Mouse (Mus musculus) induced T-regulatory cell, adult 2 months (primary cell): ENCODE results near the gene Slc27a3.
A peak's percentile ranks its signal among the peaks of the same experiment; 100 is the strongest.

Experiments
- DNase-seq: peaks from one replicate; pipeline ENCODE4 v3.0.0-alpha.2; 2012; ENCODE audit warnings: low read depth

Gene Slc27a3

DNA sequence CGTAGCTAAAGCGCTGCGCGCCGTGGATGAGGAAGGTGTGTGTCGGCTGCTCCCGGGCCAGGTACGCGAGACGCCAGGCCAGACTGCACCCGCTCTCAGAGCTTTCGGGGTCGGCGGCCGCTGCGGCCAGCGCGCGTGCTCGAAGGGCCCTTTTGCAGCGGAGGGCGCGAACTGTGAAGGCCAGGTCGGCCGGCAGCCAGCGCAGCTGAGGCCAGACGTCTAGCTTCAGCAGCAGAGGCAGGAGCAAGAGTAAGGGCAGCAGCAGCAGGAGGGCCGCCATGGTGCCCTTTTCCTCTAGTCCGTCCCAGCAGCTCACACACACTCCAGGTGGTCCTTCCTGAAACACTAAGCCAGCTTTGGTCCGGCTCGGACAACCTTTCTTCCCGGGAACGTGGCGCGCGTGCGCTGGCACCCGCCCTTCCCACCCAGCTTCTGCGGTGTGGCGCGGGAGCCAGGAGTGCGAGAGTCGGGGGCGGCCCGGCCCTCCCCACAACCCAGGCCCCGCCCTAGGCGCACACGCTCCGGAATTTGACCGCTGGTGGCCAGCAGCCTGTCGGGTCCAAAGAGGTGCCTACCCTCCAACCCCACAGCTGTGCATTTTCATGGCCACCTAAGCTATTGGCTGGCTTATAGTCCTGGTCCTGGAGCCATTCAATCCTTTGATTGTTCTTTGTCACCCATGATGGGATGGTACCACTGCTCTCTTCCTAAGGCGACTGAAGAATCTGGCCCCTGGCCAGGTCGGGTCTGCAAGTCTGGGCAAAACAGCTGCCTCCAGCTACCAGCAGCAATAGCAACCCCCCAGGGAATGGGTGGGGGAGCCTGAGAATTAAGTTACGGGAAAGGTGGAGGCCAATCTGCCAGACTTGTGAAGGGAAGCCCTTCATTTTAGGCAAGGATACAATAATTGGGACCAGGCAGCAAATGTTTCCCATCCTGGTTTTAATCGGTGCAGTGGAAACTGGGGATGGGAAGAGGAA is at the start of gene Slc27a3:
TSS of gene Slc27a3 (minus strand) at position 428 of the 980 bp plus-strand sequence.
- no peak for DNase-seq

DNA sequence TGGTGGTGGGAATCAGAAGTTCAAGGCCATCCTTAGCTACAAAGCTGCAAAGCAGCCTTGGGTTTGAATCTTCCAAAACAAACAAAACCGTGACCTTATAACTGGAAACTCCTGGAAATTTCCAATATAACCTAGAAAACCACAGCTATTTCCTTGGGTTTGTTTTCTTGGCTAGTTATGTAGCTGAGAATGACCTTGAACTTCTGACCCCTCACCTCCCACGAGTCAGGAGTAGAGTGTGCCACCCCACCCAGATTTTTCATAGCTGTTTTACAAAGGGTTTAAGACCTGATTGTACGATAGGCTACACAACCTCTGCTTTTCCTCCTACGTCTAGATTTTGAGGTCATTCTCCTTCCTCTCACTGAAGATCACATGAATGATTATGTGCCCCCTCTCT is 47.4 kb upstream of the Slc27a3 start:
- no peak for DNase-seq

DNA sequence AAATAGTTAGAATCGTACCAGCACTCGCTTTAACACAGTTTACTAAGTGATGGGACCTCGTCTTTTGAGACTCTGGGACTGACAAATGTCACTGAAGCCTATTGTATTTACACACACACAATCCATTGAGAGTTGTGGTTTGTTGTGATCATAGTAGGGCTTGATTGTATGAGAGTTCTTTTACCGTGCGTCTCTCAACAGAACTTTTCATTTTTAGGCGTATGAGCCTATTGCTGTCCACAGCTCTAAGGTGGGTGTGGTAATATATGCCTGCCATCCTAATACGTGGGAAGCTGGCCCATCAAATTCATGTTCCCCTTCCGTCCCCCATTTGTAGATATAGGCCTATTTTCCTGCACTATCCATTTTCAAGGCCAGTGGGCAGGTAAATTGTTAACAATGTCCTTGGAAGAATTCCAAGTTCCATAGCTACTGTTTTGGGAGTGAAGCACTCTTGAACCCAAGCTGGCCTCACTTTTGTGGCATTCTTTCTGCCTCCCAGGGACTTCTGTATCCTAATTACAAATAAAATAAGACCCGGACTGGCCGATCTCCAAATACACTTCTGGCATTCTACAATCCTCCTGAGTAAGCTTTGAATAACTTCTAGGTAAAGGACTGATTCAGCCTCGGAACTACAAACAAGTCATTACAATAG is 44.5 kb upstream of the Slc27a3 start:
- DNase-seq: no peak

DNA sequence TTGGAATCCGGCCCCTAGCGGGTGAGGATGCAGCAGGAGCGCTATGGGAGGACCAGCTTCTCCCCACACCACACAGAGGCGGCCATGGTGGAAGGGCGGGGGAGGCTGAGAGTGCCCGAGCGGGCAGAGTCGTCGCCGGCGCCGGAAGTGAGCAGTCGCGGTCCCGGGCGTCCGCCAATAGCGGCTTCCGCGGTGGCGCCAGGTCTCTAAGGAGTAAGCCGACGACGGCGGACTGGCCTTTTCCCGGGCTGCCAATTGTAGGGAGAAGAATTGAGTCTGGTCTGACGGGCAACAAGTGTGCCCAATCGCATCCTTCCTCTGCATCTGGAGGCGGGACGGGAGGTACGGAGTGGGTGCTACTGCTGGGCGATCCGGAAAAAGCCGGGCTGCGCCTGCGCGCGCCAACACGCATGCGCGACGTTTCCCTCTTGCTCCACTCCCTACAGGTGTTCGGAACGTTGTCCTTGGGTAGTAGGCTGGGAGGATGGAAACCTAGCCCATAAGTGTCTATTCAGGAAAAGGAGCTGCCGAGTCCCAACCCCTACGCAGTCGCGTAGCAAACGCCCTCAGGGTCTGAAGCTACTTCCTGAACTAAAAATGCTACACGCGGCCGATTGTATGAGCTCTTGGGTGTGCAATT is 43.8 kb upstream of the Slc27a3 start, which contains the start of gene Ints3:
TSS of gene Ints3 (minus strand) at position 242 of the 640 bp plus-strand sequence.
- DNase-seq: peak; percentile 98

DNA sequence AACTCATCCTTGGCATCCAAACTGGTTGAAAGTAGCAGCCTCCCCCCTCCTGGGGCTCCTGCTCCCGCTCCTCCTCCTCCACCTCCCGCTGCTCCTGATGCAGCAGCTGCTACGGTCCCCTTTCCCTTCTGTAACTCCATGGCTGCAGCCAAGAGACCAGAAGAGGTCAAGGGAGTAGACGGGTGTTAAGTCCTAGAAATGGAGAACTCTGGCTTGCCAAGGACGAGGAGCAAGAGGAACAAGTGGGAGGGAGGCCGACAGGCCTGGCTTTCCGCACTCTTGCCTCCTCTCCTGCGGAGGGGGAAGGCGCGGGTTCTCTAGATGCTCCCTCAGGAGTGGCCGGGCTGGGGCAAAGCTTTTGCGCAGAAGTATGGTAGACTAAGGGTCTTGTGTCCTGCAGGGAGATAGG is 43.1 kb upstream of the Slc27a3 start:
- DNase-seq: no peak

DNA sequence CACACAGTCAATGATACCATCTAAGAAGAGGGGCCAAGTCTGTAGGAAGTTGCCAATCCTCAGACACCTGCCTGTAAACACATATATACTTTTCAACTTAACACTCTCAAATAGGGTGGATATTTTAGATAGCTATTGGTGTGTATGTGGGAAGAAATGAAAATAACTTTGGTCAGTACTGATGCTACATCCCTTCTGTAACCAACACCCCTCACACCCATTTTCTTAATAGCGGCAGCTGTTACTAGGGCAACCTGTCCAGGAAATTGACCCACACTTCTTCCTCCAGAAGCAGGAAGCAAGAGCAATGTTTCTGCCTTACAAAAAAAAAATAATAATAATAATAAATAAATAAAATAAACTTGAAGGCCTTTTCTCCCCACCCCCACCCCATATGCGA is 42.6 kb upstream of the Slc27a3 start:
- peak; percentile 36 for DNase-seq

DNA sequence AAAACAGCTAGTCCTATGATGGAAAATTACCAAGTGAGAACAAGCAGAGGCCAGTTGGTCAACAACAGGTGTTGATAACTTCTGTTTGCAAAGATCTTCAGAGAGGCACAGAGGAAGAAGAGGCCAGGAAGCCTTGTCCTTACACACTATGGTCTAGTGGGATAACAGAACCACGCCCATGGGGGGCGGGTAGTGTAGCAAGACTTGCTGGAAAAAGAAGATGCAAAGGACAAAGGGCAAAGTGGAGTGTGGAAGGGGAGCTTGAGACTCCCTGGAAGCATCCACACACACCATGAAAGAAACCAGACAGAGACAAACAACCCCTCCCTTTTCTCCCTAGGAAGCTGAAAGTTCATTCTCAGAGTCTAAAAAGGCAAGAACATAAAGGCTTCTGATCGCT is 39.8 kb upstream of the Slc27a3 start:
- no peak for DNase-seq

DNA sequence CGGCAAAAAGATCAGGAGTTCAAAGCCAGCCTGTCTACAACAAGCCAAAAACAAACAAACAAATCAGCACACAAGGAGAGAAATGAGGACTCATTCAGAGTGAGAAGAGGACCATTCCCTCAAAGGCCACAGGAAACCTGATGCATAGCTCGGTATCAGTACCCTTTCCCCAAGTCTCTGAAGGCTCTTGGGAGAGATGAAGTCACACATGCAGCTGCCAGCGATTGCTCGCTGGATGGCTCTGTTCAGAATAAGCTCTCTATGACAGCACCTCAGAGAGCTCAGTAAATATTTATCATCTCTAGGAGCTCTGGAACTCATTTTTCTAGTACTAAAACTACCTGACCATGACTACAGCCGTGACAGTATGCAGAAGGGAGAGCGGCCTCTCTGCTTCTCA is 38.4 kb upstream of the Slc27a3 start:
- DNase-seq: no peak

DNA sequence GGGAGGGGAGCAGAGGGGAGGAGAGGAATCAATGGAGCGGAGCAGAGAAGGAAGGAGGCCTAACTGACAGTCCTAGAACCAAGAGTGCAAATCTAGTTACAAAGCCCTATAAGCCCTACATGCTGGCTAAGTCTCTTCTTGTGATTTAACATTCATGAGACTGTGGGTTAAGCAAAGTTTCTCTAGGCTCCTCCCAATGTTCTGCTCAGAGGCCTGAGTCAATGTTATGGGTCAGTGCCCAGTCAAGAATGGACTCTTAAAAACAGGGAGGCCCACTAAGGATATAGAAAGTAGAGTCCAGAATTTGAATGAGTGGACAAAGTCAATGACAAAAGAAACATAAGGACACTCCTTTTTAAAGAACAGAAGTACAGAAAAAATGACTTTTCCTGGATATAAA is 37.8 kb upstream of the Slc27a3 start:
- no peak for DNase-seq

DNA sequence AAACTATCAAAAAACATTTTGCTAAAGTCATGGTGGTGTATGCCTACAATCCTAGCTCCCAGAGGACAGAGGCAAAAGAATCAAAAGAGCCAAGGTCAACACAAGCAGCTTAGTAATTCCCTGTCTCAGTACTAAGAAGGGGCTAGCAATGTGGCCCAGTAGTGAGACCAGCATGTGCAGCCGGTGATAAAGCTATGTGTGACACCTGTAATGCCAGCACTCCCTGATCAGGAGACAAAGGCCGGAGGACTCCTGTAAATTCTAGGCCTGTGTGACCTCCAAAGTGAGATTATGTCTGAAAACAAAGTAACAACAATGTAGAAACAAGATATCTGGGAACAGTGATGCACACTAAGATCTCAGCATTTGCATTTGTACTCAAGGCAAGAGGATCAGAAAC is 35.8 kb upstream of the Slc27a3 start:
- DNase-seq: no peak

DNA sequence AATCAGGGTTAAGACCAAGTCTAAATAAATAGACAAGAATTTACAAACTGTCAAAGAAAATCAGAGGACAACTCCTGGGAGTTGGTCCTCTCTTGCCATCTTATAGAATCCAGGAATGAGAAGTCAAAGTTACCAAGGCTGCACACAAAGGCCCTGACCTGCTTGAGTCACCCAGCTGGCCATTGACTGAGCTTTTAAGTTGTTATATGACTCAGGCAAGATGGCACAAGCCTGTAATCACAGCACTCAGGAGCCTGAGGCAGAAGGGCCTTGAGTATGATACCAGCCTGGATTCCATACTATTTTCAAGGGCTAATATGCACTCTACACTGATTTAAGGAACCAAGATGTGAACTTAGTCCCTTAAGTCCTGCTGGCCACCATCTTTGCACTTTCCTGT is 33.8 kb upstream of the Slc27a3 start:
- DNase-seq: no peak

DNA sequence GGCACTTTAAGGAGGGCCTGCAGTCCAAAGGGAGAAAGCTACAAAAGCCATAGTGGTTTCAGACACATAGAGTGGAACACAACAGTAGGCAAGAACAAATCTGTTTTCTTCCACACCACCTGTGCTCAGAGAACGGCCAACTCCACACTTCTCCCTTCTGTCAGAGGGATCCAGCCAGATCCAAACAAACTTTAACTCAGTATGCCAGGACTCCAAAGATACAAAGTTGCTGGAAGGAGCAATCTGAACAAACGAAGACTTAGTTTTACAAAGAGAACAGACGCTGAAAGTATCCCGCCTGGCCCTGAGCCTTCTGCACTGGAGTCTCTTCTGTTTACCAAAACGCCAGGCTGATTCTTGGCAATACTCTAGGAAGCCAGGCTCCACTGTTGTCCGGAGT is 31.0 kb upstream of the Slc27a3 start:
- DNase-seq: no peak

DNA sequence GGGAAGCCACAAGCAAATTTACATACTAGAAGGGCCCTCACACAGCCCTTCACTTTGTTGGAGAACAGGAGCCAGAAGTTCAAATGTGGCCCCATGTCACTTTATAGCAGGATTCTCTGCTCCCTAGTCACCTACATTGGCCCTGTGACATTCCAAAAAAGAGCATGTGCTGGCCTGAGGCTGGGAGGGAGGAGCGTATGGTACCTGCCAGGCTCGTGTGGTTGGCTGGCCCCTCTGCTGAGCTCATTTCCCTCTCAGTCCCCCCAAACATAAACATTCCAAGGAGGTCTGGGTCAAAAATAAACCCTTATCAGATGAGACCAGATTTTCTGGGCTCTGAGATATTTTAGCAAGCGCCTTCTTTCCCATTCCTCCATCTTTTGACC is 23.3 kb upstream of the Slc27a3 start:
- DNase-seq: no peak

DNA sequence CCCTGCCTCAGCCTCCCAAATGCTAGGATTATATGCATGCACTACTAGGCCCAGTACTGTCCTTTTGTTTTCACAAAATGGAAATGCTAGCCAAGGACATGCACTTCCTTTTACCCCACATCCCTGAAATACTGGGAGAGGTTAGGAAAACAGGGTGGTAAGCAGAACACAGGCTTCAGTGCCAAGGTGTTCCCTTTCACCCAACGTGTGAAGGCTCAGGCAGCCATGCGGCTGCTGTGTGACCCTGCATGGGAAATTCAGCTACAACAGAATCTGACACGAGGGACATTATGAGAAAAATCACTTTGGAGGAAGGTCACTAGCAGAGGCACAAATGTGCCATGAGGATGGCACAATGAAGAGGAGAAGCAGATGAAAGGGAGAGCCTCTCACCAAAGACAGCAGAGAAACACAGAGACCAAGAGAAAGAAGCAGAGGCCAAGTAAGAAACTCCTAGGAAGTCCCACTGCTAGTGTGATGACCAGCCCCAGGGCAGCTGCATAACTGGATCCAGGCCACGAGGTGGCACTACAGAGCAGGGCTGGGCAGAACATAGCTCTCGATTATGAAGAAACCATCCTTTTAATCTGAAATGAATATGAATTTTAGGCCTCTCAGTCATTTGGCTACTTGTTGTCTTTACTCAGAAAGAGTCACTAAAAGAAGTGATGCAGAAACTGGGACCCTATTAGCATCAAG is 22.7 kb upstream of the Slc27a3 start:
- DNase-seq: peak; percentile 79

DNA sequence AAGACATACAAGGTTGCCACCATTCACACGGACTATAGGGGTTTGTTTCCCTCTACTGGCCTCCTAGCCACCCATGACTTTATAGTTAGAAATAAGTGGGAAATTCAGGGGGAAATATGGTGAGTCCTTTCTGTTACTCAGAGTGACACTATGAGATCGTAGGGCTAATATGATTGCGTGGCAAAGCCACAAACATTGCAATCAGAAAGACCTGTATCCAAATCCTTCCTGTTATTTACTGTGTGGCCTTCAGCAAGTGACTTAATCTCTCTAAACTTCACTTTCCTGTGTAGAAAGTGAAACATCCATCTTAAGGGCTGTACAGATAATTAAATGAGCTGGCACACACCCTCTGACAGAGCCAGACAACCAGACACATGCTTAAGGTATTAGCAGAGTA is 19.0 kb upstream of the Slc27a3 start:
- no peak for DNase-seq

DNA sequence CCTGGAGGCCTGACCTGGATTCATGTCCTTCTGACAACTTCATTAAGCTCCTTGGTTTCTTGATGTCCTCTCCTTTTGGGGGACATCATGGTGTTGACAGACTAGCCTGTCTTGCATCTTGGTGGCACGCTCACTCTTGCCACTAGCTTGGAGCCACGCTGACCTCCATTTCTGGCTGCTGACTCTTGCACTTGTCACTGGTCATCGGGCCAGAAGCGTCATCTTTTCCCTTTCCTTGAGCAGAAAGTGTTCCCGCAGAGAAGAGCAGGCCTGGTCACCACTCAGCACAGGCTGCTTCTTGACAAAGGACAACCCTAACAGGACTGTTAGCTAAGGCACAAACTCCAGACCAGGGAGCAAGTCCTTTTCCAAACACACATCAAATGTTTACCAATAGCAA is 16.7 kb upstream of the Slc27a3 start:
- DNase-seq: no peak

DNA sequence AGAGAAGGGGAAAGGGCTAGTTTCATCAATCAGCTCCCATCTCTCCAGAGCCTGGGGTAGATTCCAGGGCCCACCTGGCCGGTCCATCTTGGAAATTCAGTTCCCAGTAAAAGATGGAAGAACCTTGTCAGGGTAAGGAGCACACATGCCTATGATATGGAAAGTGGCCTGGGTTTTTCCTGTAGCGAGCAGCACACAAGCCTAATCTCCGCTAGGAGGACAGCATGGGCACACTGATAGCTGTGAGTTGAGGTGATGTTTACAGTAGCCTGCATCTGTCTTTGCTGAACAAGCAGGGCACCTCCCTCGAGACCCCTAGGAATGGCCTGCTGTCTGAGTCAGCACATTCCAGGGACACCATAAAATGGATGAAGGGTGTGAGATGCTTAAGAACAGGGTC is 14.9 kb upstream of the Slc27a3 start:
- DNase-seq: no peak

DNA sequence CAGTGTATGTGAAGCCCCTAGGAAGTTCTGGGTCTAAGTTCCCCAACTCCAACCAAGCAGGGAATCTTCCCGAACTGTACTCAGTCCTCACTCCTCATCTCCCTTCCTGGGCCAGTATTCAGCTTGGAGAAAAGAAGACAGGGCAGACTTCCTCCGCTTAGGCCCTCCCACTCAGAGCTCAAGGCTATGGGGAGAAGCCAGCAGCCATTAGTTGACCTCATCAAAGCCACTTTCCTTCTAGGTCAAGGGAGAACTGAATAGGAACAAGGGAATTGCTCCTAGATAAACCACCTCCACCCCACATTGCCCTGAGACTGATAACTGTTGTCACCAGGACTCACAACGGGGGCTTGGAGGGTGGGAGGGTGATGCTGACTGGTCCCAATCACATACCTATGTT is 14.4 kb upstream of the Slc27a3 start:
- DNase-seq: no peak

DNA sequence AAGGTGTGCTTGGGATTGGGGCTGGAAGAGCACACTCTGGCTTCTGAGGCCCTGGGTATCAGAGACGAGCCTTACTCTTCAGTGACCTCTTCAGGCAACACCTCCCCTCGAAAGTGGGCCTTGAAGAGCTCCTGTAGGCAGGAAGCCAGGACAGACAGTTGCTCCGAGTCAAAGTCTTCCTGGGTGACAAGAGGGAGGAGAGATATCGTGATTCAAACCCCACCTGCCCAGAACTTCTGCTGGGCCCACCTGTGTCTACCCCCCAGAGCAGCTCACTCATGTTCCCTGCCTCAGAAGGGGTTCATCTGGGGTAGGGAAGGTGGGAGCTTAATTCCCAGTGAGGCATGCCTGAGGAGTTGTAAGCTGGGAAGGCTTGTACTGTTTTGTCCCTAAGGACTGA is 11.3 kb upstream of the Slc27a3 start:
- DNase-seq: no peak

DNA sequence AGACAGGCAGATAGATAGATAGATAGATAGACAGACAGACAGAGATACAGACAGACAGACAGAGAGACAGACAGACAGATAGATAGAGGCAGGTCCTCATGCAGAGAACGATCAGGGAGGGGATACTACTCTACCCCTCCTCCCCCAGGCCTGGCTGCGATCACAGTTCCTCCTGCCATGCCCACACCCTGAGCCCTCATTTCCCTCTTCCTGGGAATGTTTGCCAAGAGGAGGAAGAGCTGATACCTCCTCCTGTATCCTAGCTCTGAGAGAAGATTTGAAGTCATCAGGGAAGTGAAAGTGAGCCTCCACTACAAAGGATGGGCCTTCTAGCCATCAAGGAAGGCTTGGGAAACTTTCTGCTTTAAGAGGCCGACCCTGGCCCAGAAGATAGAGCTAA is 5.9 kb upstream of the Slc27a3 start:
- no peak for DNase-seq

DNA sequence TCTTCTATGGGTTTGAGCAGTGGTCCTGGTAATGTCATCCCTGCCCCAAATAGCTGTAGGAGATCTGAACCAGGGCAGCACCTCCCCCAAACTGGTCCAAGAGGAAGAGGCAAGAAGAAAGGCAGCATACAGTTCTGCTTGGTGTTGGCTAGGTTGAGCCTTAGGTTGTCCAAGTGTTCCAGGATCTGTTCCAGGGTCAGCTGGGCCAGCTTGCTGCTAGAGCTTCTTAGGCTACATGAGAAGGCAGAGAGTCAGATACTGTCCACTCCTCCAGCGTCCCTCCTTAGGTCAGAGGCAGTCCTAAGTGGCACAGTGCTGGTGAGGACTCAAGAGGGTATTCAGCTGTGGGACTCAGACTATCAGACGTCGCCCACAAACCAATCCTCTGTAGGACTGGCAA is 2.9 kb upstream of the Slc27a3 start:
- no peak for DNase-seq

DNA sequence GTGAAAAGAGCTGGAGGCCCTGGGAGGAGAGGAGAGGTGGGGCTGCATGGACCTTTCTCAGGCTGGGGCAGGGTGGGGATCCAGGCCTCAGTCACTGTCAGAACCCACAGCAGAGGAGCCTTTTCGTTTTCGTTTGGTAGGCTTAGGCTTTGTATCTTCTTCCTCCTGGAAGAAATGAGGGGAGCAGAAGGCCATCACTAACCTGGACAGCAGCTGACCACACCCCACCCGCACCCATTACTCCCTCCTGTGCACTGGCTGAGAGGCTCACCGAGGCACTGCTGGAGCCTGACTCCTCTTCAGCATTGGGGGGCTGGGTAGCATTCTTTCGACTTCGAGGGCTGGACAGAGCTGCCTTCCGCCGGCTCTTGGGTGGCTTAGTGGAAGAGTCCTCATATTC is 2.2 kb upstream of the Slc27a3 start:
- DNase-seq: no peak
